ENCODE assay signal across 8 mouse cellular contexts in genomic region chr2:180996436-180996835, GRCm38 (mm10). TPM values are rescaled to one million over a fixed set of nuclear protein-coding genes. Genes with fewer than 3 reads are reported as not detected.
DNase-seq lines count a peak whose midpoint lies in the region; ATAC-seq and TF ChIP-seq lines count a peak whose summit lies in the region.

No protein-coding gene starts in this region.

- H3ac ChIP-seq in C2C12 (ENCODE audit: control insufficient read depth, insufficient read length, low read depth) = no peak overlapping the region

- H3K79me2 ChIP-seq in C2C12 (ENCODE audit: control insufficient read depth, insufficient read depth) = no peaks in the 10 kb centered on the region

- peak; percentile 25 for DNase-seq in Muller cell, postnatal 12 days (ENCODE audit: inconsistent ontology term)
- DNase-seq in kidney, postnatal 0 days (ENCODE audit: low spot score) = peak; percentile 76
- DNase-seq in lung, embryonic 14.5 days = peak; percentile 73
- DNase-seq in retina, embryonic 14.5 days (ENCODE audit: low spot score) = peak; percentile 86

- TF ChIP-seq POLR2A in cortical plate, adult 2 months (IDR thresholded peaks at IDR 0.05; ENCODE audit: extremely low read depth, insufficient read depth, low read length) = no peak

- no peaks in the 10 kb centered on the region for H3K79me3 ChIP-seq in C2C12 (ENCODE audit: low read depth)

- H3K9ac ChIP-seq in heart, embryonic 14.5 days (ENCODE audit: low read length) = no peak overlapping the region
- no peak overlapping the region for H3K9ac ChIP-seq in kidney, postnatal 0 days (ENCODE audit: low read depth, low read length)
- H3K9ac ChIP-seq in lung, embryonic 14.5 days = no peak overlapping the region

- H3K27me3 ChIP-seq in C2C12 (ENCODE audit: control insufficient read depth, insufficient read depth, insufficient read length) = peaks cover 30% of the 10 kb centered on the region
- H3K27me3 ChIP-seq in heart, embryonic 14.5 days (ENCODE audit: control insufficient read depth, insufficient read depth, low read length) = peaks cover 9% of the 10 kb centered on the region; the same call in 1 of the 2 replicates
- no peaks in the 10 kb centered on the region for H3K27me3 ChIP-seq in kidney, postnatal 0 days (ENCODE audit: insufficient read depth, low read length)
- H3K27me3 ChIP-seq in lung, embryonic 14.5 days (ENCODE audit: insufficient read depth, low read length) = no peaks in the 10 kb centered on the region

- H3K36me3 ChIP-seq in C2C12 (ENCODE audit: control insufficient read depth, insufficient read depth) = no peaks in the 10 kb centered on the region
- H3K36me3 ChIP-seq in heart, embryonic 14.5 days (ENCODE audit: control insufficient read depth, insufficient read depth, low read length) = no peaks in the 10 kb centered on the region
- H3K36me3 ChIP-seq in kidney, postnatal 0 days (ENCODE audit: insufficient read depth, low read length) = no peaks in the 10 kb centered on the region
- H3K36me3 ChIP-seq in lung, embryonic 14.5 days (ENCODE audit: insufficient read depth) = no peaks in the 10 kb centered on the region

- no peaks in the 10 kb centered on the region for H3K4me1 ChIP-seq in cortical plate, adult 2 months (ENCODE audit: control insufficient read depth, insufficient read depth, low read length)
- H3K4me1 ChIP-seq in heart, embryonic 14.5 days (ENCODE audit: control insufficient read depth in 2 of 2, insufficient read depth in 2 of 2, low read length in 2 of 2) = no peaks in the 10 kb centered on the region
- H3K4me1 ChIP-seq in kidney, postnatal 0 days (replicated peaks; ENCODE audit: insufficient read depth, low read length) = no peaks in the 10 kb centered on the region
- no peaks in the 10 kb centered on the region for H3K4me1 ChIP-seq in lung, embryonic 14.5 days (ENCODE audit: insufficient read depth)

- 4% methylated on average over 5 of the region's 5 CpGs for WGBS in heart, embryonic 14.5 days
- 9% methylated on average over 5 of the region's 5 CpGs for WGBS in kidney, postnatal 0 days
- WGBS in lung, embryonic 14.5 days = 5% methylated on average over 5 of the region's 5 CpGs

- no peak overlapping the region for H3K4me3 ChIP-seq in C2C12 (ENCODE audit: insufficient read depth, poor library complexity, severe bottlenecking)
- no peak overlapping the region for H3K4me3 ChIP-seq in cortical plate, adult 2 months (ENCODE audit: insufficient read depth, low read length)
- H3K4me3 ChIP-seq in heart, embryonic 14.5 days (ENCODE audit: control insufficient read depth in 1 of 2, insufficient read depth in 1 of 2, low read depth in 1 of 2, low read length in 2 of 2) = no peak overlapping the region
- H3K4me3 ChIP-seq in kidney, postnatal 0 days (replicated peaks; ENCODE audit: low read depth, low read length) = no peak overlapping the region
- no peak overlapping the region for H3K4me3 ChIP-seq in lung, embryonic 14.5 days (ENCODE audit: low read depth, low read length)

- no peaks in the 10 kb centered on the region for H3K9me3 ChIP-seq in heart, embryonic 14.5 days (ENCODE audit: control insufficient read depth, low read length)
- no peaks in the 10 kb centered on the region for H3K9me3 ChIP-seq in kidney, postnatal 0 days (replicated peaks; ENCODE audit: low read length)
- no peaks in the 10 kb centered on the region for H3K9me3 ChIP-seq in lung, embryonic 14.5 days (ENCODE audit: low read depth, low read length)

- ATAC-seq in heart, embryonic 14.5 days (ENCODE audit: insufficient number of reproducible peaks, insufficient read depth, low FRiP score, low read depth) = 0 out of 2 replicates have a peak, but pooled peaks have one; percentile 7
- ATAC-seq in kidney, postnatal 0 days (replicated peaks; ENCODE audit: low FRiP score, low read depth) = peak; percentile 48
- ATAC-seq in lung, embryonic 14.5 days (ENCODE audit: insufficient read depth) = peak; percentile 29; the same call in 1 of the 2 replicates
- no peak for ATAC-seq in activated CD4-positive, CD25-positive, alpha-beta regulatory T cell, adult 4 months

- no peak overlapping the region for H3K27ac ChIP-seq in cortical plate, adult 2 months (ENCODE audit: insufficient read depth, low read length)
- H3K27ac ChIP-seq in heart, embryonic 14.5 days (replicated peaks in 1 of 2; ENCODE audit: control insufficient read depth in 1 of 2, insufficient read depth in 1 of 2, low read depth in 2 of 2, low read length in 2 of 2) = no peak overlapping the region
- H3K27ac ChIP-seq in kidney, postnatal 0 days = no peak overlapping the region
- no peak overlapping the region for H3K27ac ChIP-seq in lung, embryonic 14.5 days (ENCODE audit: low read depth)

- peak; percentile 56 for TF ChIP-seq CTCF in C2C12 (IDR thresholded peaks at IDR 0.05; ENCODE audit: control insufficient read depth, insufficient read depth, insufficient read length)
- peak; percentile 89 for TF ChIP-seq CTCF in cortical plate, adult 2 months (IDR thresholded peaks at IDR 0.05; ENCODE audit: extremely low read depth, insufficient read depth, low read length)
- peak; percentile 93 for TF ChIP-seq CTCF in kidney, postnatal 0 days (IDR thresholded peaks at IDR 0.05; ENCODE audit: low read depth)
- peak; percentile 91 for TF ChIP-seq CTCF in lung, embryonic 14.5 days (IDR thresholded peaks at IDR 0.05; ENCODE audit: low read depth)

- H3K4me2 ChIP-seq in heart, embryonic 14.5 days (ENCODE audit: low read length) = no peak overlapping the region
- H3K4me2 ChIP-seq in kidney, postnatal 0 days (ENCODE audit: low read length) = no peak overlapping the region
- H3K4me2 ChIP-seq in lung, embryonic 14.5 days = no peak overlapping the region

TF ChIP-seq in C2C12, 6 proteins besides CTCF, POLR2A, EP300 and RAD21:
- TF ChIP-seq FOSL1 (IDR thresholded peaks at IDR 0.05; ENCODE audit: insufficient read depth, low read length, poor library complexity, severe bottlenecking) (no peak), CEBPB (IDR thresholded peaks at IDR 0.05; ENCODE audit: low read depth) (no peak), MAX (IDR thresholded peaks at IDR 0.05) (no peak), MYOG (IDR thresholded peaks at IDR 0.05; ENCODE audit: control insufficient read depth, extremely low read depth, insufficient read length) (no peak), USF1 (IDR thresholded peaks at IDR 0.05; ENCODE audit: low read depth) (no peak), MYOD1 (IDR thresholded peaks at IDR 0.05; ENCODE audit: control insufficient read depth, insufficient read length, low read depth) (no peak)

RNA-seq across cellular contexts. Expression of gene Col20a1, which starts 10.1 kb away (rescaled TPM):
- 0.07 TPM for polyA plus RNA-seq in C2C12 (2012; fragmentation: generic; extraction: Trizol)
- 2.8 and 3.1 TPM in 2 replicates for polyA plus RNA-seq in cortical plate, adult 2 months (2012; rRNA removed)
- polyA plus RNA-seq in heart, embryonic 14.5 days (2014; fragmentation: Nextera tagmentation; extraction: Ambion mirVana) = 0.12 and 0.36 TPM in 2 replicates
- 0.34 and 0.41 TPM in 2 replicates for polyA plus RNA-seq in kidney, postnatal 0 days (2015; fragmentation: Nextera tagmentation; extraction: Ambion mirVana)
- polyA plus RNA-seq in lung, embryonic 14.5 days (2014; fragmentation: Nextera tagmentation; extraction: Ambion mirVana) = 0.11 and 0.17 TPM in 2 replicates
- polyA plus RNA-seq in activated CD4-positive, CD25-positive, alpha-beta regulatory T cell, adult 4 months (2017; shearing (Covaris generic)) = under 1 TPM; 0.20 to 0.31 TPM

RNA-seq across cellular contexts. Expression of gene Arfgap1, which starts 29.4 kb away (rescaled TPM):
- polyA plus RNA-seq in C2C12 (2012; fragmentation: generic; extraction: Trizol) = 46.6 TPM
- polyA plus RNA-seq in cortical plate, adult 2 months (2012; rRNA removed) = 146 and 163 TPM in 2 replicates
- polyA plus RNA-seq in heart, embryonic 14.5 days (2014; fragmentation: Nextera tagmentation; extraction: Ambion mirVana) = 53.7 and 59.0 TPM in 2 replicates
- polyA plus RNA-seq in kidney, postnatal 0 days (2015; fragmentation: Nextera tagmentation; extraction: Ambion mirVana) = 55.7 and 65.9 TPM in 2 replicates
- 78.2 and 79.1 TPM in 2 replicates for polyA plus RNA-seq in lung, embryonic 14.5 days (2014; fragmentation: Nextera tagmentation; extraction: Ambion mirVana)
- 10 to 100 TPM; 40.5 to 50.4 TPM for polyA plus RNA-seq in activated CD4-positive, CD25-positive, alpha-beta regulatory T cell, adult 4 months (2017; shearing (Covaris generic))

RNA-seq across cellular contexts. Expression of gene Nkain4, which starts 41.9 kb away (rescaled TPM):
- polyA plus RNA-seq in C2C12 (2012; fragmentation: generic; extraction: Trizol) = not detected
- polyA plus RNA-seq in cortical plate, adult 2 months (2012; rRNA removed) = 89.8 and 99.6 TPM in 2 replicates
- polyA plus RNA-seq in heart, embryonic 14.5 days (2014; fragmentation: Nextera tagmentation; extraction: Ambion mirVana) = 47.5 and 57.4 TPM in 2 replicates
- 24.1 and 26.6 TPM in 2 replicates for polyA plus RNA-seq in kidney, postnatal 0 days (2015; fragmentation: Nextera tagmentation; extraction: Ambion mirVana)
- 123 and 138 TPM in 2 replicates for polyA plus RNA-seq in lung, embryonic 14.5 days (2014; fragmentation: Nextera tagmentation; extraction: Ambion mirVana)
- not detected for polyA plus RNA-seq in activated CD4-positive, CD25-positive, alpha-beta regulatory T cell, adult 4 months (2017; shearing (Covaris generic))

RNA-seq across cellular contexts. Expression of gene Chrna4, which starts 46.9 kb away (rescaled TPM):
- not detected for polyA plus RNA-seq in C2C12 (2012; fragmentation: generic; extraction: Trizol)
- 17.6 and 17.7 TPM in 2 replicates for polyA plus RNA-seq in cortical plate, adult 2 months (2012; rRNA removed)
- polyA plus RNA-seq in heart, embryonic 14.5 days (2014; fragmentation: Nextera tagmentation; extraction: Ambion mirVana) = 0.04 and 0.07 TPM in 2 replicates
- polyA plus RNA-seq in kidney, postnatal 0 days (2015; fragmentation: Nextera tagmentation; extraction: Ambion mirVana) = 2.6 and 3.5 TPM in 2 replicates
- 0.55 and 1.3 TPM in 2 replicates for polyA plus RNA-seq in lung, embryonic 14.5 days (2014; fragmentation: Nextera tagmentation; extraction: Ambion mirVana)
- polyA plus RNA-seq in activated CD4-positive, CD25-positive, alpha-beta regulatory T cell, adult 4 months (2017; shearing (Covaris generic)) = not detected

Comparison
In these comparisons a context has a peak if more than half of its experiments do, and no peak if none do; other contexts are left out.
1. DNase-seq: peak in every context shown above with its lines; median percentile 86 in retina, embryonic 14.5 days; 76 in kidney, postnatal 0 days; 73 in lung, embryonic 14.5 days; 25 in Muller cell, postnatal 12 days.
2. RNA of gene Nkain4, which starts 41.9 kb away (polyA plus RNA-seq): 123 to 138 TPM in lung, embryonic 14.5 days, 89.8 to 99.6 TPM in cortical plate, adult 2 months, 47.5 to 57.4 TPM in heart, embryonic 14.5 days and 24.1 to 26.6 TPM in kidney, postnatal 0 days; not detected in C2C12 (single experiment) and not detected in activated CD4-positive, CD25-positive, alpha-beta regulatory T cell, adult 4 months; every median in the first group is over 10 times any median in the second.
3. Peak in every context shown above with its lines, with median percentiles within 50 percentile points of each other: CTCF ChIP-seq.